Mouse (Mus musculus) G1E-ER4 (cell line): ENCODE measurements around the gene Mfap1b. TPM values are rescaled to one million over a fixed set of nuclear protein-coding genes. Genes with fewer than 3 reads are reported as not detected.

Experiments
- GATA1 ChIP-seq: IDR thresholded peaks from one replicate; pipeline ENCODE4 v1.8.0; 2012; ENCODE audit warnings: low read length, inconsistent platforms
- polyA plus RNA-seq: library from polyadenylated mRNA; stranded (reverse); fragments of >175 nt; gene quantifications from 2 replicates; pipeline ENCODE4 v1.2.3, GENCODE M21; 2012

Mfap1b gene
- polyA plus RNA-seq, 1 experiment = 1.7 TPM

DNA sequence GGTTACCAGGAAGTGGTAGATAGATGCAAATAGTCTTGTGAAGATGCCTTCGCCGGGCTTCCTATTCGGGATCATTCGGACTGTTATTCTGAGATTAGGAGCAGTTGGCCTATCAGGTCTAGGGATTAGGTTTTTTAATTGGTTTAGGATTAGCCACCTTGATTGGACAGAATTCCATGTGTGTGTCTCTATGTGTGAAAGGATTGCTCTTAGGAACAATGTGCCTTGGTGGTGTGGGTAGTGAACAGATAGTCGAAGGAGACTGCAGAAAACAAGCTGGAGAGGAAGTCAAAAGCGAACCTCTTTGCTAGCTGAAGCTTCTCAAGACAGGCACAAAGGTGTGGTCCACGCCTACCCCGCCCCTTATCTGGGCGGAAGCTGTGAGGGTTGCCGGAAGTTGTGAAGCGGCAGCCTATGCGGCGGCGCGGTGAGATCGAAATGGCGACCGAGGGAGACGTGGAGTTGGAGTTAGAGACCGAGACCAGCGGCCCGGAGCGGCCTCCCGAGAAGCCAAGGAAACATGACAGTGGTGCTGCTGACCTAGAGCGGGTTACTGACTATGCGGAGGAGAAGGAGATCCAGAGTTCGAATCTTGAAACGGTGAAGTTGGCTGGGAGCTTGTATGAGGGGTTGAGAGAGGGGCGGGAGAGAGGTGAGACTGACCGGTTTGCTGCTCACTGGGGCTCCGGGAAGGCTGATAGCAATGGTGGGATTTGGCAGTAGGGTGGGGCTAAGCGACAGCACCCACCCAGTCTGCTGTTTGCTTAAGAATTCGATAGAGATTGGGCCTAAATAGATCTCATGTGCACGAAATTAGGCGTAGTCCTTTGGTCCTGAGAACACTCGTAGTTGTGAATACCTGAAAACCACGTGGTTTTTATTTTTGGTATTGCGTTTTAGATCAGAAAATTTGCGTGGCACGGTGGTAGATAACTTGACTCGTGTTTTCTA, 16.9 kb downstream of the Mfap1b start, which contains the start of gene Serinc4:
TSS of gene Serinc4 (minus strand) at position 90 of the 951 bp plus-strand sequence.
- TF ChIP-seq GATA1 = no peak

- TF ChIP-seq GATA1 = no peak
Measured at GRCm38 (mm10) chr2:121455534-121455933, 18.3 kb downstream of the Mfap1b start.

- TF ChIP-seq GATA1 = no peak
Measured at GRCm38 (mm10) chr2:121453917-121454316, 19.9 kb downstream of the Mfap1b start.

DNA sequence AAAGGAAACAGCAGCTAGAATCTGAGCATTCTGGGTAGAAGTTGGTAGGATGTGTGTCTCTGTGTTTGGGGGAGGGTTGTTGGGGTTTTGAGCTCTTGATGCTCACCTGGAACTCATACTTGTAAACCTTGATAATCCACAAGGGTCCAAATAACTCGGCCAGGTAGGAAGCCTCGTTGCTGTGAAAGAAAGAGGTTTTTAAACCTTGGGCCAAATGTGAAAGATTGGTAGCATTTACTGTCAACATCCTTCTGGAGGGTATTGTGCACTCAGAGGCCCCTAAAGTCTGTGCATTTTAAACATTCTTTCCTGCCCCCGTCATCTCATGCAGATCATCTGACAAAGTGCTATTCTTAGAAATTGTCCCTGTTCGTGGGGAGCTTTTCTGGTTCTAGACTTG, 20.9 kb downstream of the Mfap1b start, which contains the start of gene Hypk:
TSS of gene Hypk (plus strand) at position 301 of the 400 bp plus-strand sequence.
- no peak for TF ChIP-seq GATA1

GRCm38 (mm10) chr2:121452361-121452760, 21.5 kb downstream of the Mfap1b start:
- TF ChIP-seq GATA1 = no peak

GRCm38 (mm10) chr2:121450093-121450492, 23.8 kb downstream of the Mfap1b start:
- TF ChIP-seq GATA1 = no peak

DNA sequence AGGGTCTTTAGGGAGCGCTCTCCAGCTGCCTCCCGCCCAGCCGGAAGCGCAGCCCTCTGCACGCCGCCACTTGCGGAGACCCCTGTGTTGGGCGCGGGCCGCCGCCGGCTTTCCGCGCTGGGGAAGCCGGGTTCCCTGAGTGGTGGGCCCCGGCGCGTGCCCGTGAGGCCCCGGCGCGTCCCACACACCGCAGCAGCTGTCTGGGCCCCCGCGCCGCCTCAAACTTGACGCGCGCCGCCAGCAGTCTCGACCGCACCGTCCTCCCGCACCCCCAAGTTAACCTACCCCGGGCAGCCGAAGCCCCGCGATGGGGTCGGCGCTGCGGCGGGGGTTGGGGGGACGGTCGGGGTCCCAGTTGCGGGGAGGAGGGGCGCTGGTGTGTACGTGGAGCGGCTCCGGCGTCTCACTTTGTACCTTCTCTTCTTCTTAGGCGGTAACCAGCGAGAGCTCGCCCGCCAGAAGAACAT, 24.3 kb downstream of the Mfap1b start:
- no peak for TF ChIP-seq GATA1

DNA sequence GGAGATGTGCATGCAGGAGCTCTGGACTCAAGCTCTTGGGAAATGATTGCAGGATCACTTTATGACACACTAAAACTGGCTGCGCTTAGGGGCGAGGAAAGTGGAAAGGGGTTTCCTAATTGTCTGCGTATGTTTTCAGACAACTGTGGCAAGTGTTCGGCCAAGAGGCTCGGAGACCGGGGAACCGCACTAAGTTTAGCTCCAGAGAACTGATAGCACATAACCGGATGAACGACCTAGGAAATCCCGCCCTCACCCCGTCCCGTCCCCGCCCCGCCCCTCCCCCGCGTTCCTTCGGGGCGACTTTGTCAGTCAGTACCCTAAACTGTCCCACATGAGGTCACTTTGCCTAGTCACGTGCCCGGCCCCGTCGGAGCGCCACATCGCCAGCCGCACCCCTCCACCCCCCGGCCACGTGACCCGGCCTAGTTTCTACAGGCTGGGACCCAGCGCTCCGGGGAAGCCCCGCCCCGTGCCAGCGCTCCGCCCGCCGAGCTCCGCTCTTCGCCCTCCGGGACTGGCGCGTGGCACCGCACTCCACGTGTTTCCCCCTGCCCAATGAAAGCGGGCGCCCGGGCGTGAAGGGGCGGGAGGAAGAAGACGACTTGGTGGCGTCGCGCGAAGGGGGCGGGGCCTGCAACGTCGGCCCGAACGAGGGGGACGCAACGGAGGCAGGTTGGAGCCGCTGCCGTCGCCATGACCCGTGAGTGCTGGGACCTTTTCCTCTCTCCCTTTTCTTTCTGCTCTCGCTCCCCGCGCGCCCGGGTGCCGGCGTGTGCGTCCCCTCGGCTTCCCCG, 24.9 kb downstream of the Mfap1b start, which contains the start of gene Serf2:
TSS of gene Serf2 (plus strand) at position 457 of the 797 bp plus-strand sequence.
- no peak for TF ChIP-seq GATA1

- TF ChIP-seq GATA1 = no peak
Measured at GRCm38 (mm10) chr2:121448136-121448535, 25.7 kb downstream of the Mfap1b start.

- no peak for TF ChIP-seq GATA1
Measured at GRCm38 (mm10) chr2:121447006-121447405, 26.9 kb downstream of the Mfap1b start.

- no peak for TF ChIP-seq GATA1
Measured at GRCm38 (mm10) chr2:121446506-121446905, 27.4 kb downstream of the Mfap1b start.

DNA sequence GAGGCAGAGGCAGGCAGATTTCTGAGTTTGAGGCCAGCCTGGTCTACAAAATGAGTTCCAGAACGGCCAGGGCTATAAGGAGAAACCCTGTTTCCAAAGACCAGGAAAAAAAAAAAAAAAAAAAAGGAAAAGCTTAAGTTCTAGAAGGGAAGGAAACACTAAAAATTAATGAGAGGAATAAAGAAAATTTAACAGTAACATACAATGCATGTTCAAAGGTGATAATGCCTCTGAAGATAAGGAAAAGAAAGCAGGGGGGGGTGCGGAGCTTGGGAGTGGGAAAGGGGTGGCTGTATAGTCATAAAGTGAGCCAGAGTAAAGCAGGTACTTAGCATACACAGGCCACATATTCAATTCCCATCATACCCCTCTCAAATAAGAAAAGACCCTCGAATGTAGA, 28.8 kb downstream of the Mfap1b start:
- TF ChIP-seq GATA1 = no peak

GRCm38 (mm10) chr2:121444178-121444577, 29.7 kb downstream of the Mfap1b start, which contains the start of gene Ell3:
TSS of gene Ell3 (minus strand) at chr2:121444278.
- no peak for TF ChIP-seq GATA1

DNA sequence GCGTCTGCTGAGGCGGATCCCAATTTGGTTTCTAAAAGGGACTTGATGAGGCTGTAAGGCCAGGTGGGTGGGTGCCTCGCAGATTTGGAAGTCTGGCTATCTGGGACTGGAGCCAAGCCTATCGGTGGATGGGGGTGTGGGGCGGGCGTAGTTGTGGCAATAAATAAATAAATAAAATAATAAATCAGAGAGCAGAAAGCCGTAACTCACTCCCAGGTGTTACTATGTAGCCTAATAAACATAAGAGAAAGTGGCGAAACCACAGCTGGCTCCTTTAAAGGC, 30.9 kb downstream of the Mfap1b start:
- no peak for TF ChIP-seq GATA1

DNA sequence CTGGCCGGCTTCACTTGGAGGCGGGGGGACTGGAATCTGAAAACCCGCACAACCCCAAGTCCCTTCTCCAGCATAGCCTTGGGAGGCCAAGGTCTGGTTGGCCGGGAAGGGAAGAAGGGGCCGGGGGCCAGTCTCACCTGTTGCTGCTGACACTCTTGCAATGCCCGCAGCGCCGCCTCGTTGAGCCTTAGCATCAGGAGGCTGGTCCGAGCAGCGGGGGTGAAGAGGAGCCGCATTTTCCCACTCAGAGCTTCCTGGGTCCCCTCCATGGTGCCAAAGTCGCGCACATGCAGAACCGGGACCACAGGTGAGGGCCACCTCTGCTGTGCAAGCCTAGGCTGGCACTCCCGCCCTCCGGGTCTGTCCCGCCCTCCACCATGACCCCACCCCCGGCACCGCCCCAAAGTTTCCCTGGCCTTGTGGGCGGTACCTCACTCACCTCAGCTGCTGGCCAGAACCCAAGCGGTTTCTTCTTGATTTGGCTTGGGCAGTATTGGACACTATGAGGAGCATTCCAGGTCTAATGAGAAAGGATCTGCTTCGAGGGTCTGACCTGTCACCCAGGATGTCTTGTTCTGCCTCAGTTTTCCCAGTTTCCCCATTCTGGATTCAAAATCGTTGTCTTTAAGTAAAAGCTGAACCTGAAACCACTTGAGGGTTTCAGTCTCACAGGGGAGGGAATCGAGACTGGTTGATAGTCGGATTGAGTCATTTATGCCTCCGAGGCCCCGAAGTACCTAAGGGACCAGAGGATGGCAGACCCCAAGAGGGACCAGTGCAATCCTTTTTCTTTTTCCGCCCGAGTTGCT, 31.4 kb downstream of the Mfap1b start:
- TF ChIP-seq GATA1 = no peak

DNA sequence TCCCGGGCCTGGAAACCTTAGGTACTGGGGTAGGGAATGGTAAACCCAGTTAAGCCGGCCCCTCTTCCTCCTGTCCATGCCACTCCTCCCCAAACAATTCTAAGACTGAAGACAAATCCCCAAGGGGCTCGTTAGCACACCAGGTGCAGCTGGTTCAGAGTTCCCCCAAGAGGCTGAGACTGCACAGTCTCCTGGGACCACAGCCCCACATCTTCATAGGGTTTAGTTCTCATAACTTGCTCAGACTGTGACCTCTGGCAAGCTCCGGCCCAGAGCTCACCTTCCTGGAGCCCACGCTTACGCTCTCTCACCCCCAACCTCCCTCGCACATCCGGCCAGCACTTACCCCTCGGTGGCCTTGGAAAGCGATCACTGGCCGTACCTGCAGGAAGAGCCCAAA, 32.1 kb downstream of the Mfap1b start:
- no peak for TF ChIP-seq GATA1
